Mouse (Mus musculus) intestine, embryonic 14.5 days (tissue): ENCODE data around the gene Slc13a3. TPM values are rescaled to one million over a fixed set of nuclear protein-coding genes. Genes with fewer than 3 reads are reported as not detected.

Experiments used
- ATAC-seq: fragments of 200-750 bp; cut with Nextera tagmentation; replicated peaks from 2 replicates; pipeline ENCODE4 v1.8.0; 2017; ENCODE audit warnings: low read depth, moderate number of reproducible peaks, moderate TSS enrichment, moderate library complexity; ENCODE audit not compliant: low FRiP score, low TSS enrichment
- DNase-seq: peaks from one replicate; pipeline ENCODE4 v3.0.0-alpha.2; 2018; ENCODE audit warnings: low spot score
- H3K27ac ChIP-seq: fragments of 300-500 bp; sonication (generic); 2 replicates; pipeline ENCODE4 v1.5.1; 2014; ENCODE audit warnings: low read depth, mild to moderate bottlenecking, control low read depth
- H3K27me3 ChIP-seq: fragments of 300-500 bp; sonication (generic); replicated peaks from 2 replicates; pipeline ENCODE4 v1.6.1; 2014; ENCODE audit warnings: low read length, control low read depth; ENCODE audit not compliant: control insufficient read depth, insufficient read depth
- H3K36me3 ChIP-seq: fragments of 300-500 bp; sonication (generic); 2 replicates; pipeline ENCODE4 v1.6.1; 2014; ENCODE audit warnings: low read length, control low read depth; ENCODE audit not compliant: control insufficient read depth, insufficient read depth
- H3K4me1 ChIP-seq: fragments of 300-500 bp; sonication (generic); replicated peaks from 2 replicates; pipeline ENCODE4 v1.6.1; 2014; ENCODE audit warnings: low read length, control low read depth, mixed read lengths; ENCODE audit not compliant: control insufficient read depth, insufficient read depth
- H3K4me2 ChIP-seq: fragments of 300-500 bp; sonication (generic); 2 replicates; pipeline ENCODE4 v1.6.1; 2014; ENCODE audit warnings: low read length
- H3K4me3 ChIP-seq: fragments of 300-500 bp; sonication (generic); 2 replicates; pipeline ENCODE4 v1.5.1; 2014; ENCODE audit warnings: low read depth, low read length, control low read depth, mixed read lengths
- H3K9ac ChIP-seq: fragments of 300-500 bp; sonication (generic); 2 replicates; pipeline ENCODE4 v1.6.1; 2014; ENCODE audit warnings: mild to moderate bottlenecking, low read length
- H3K9me3 ChIP-seq: fragments of 300-500 bp; sonication (generic); 2 replicates; pipeline ENCODE4 v1.6.1; 2016; ENCODE audit warnings: low read length, control low read depth; ENCODE audit not compliant: control insufficient read depth
- WGBS: fragments of 180-500 bp; shearing (Covaris S2); extraction: QIAGEN DNeasy Blood & Tissue Kit; methylation state at CpG from one replicate; pipeline ENCODE4 v1.1.7; 2014; 5-methylcytosine and 5-hydroxymethylcytosine counted together
- polyA plus RNA-seq: library from polyadenylated mRNA; unstranded; fragments of >200 nt; fragmentation: Nextera tagmentation; extraction: Ambion mirVana; gene quantifications from 2 replicates; pipeline ENCODE4 v1.2.1, GENCODE M21; 2014

Gene Slc13a3
- polyA plus RNA-seq, 1 experiment from 2014 or later, result 0.09 TPM

DNA sequence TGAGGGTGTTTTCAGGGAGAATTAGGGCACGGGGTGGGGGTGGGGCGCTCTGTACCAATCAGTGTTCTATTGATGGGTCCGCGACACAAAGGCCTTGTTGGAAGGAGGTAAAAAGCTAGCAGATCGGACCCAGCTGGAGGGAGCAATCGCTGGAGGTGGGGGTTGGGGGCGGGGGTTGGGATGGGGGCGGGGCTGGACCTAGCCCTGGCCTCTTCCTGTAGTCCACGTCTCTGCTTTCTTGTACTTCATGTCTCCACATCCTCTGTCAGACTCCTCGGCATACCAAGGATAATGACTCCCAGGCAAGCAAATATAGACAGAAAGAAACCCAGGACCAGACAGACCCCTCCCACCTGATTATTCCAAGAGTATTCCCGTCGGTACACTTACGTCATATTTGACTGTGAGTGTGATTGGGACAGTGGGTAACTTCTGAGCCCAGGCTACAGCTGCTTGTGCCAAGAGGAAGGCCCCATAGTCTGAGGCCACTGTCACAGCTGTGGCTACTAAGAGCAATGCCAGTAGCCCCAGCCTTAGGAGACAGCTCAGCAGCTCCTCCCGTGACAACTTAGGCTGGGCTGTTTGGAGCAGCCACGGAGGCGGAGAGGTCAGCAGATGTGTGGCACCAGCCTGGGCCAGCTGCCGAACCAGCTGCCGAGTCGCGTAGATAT is 76.1 kb downstream of the Slc13a3 start:
- H3K27me3 ChIP-seq, result no peaks in the 10 kb centered on the region
- no peak for DNase-seq
- peak overlapping the region; percentile 12; the same call in 1 of the 2 replicates for H3K4me2 ChIP-seq
- H3K4me3 ChIP-seq, result no peak overlapping the region
- no peak overlapping the region for H3K9ac ChIP-seq
- peaks cover 14% of the 10 kb centered on the region for H3K4me1 ChIP-seq
- WGBS, result 41% methylated on average over 20 of the region's 20 CpGs
- ATAC-seq, result 0 out of 2 replicates have a peak, but pooled peaks have one; percentile 48
- no peaks in the 10 kb centered on the region for H3K9me3 ChIP-seq
- no peaks in the 10 kb centered on the region for H3K36me3 ChIP-seq
- H3K27ac ChIP-seq, result no peak overlapping the region

DNA sequence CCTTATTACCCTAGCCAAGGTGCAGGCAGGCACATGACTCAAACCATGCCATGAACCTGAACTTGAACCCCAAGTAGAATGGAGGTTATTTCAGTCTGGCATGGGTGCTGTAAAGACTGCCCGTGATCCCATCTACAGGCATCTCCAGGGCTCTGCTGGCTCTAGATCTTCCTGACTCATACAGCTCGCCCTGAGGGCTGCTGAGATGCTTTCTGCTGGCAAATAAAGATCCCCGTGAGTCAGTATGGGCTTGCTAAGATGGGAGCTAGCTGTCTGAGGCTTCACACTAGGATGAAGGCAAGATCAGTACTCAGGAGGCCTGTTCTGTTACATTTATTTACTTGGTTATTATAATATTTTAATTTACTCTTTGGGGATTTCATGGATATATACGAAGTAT is 80.9 kb downstream of the Slc13a3 start:
- H3K4me3 ChIP-seq, result no peak overlapping the region
- no peak for ATAC-seq
- H3K4me1 ChIP-seq, result peaks cover 6% of the 10 kb centered on the region
- no peaks in the 10 kb centered on the region for H3K36me3 ChIP-seq
- 92% methylated on average over 4 of the region's 4 CpGs for WGBS
- no peaks in the 10 kb centered on the region for H3K27me3 ChIP-seq
- no peak for DNase-seq
- H3K27ac ChIP-seq, result no peak overlapping the region
- no peaks in the 10 kb centered on the region for H3K9me3 ChIP-seq
- H3K4me2 ChIP-seq, result no peak overlapping the region
- no peak overlapping the region for H3K9ac ChIP-seq

DNA sequence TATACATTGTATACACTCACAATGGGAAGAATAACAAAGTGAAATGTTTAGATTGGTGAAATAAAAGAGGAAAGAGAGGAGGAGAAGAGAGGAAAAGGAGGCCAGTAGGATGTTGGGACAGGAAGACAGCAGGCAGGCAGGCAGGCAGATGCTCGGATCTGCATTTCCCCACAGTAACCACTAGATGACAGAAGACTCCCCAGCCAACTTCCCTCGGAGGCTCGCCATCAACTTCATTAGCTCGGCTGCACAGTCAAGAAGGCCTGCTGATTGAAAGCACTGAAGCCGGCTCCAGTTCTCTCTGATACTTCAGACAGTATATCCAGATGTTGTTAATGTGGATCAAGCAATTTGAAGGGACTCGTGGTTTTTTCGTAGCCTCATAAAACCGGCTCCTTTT is 81.5 kb downstream of the Slc13a3 start:
- Histone ChIP-seq H3K36me3 (peaks cover 3% of the 10 kb centered on the region), H3K9me3 (no peaks in the 10 kb centered on the region), H3K27ac (no peak overlapping the region), H3K4me2 (no peak overlapping the region), H3K27me3 (no peaks in the 10 kb centered on the region), H3K9ac (no peak overlapping the region), H3K4me1 (peaks cover 6% of the 10 kb centered on the region; the same call in 1 of the 2 replicates), H3K4me3 (no peak overlapping the region)
- no peak for ATAC-seq
- no peak for DNase-seq
- 19% methylated on average over 8 of the region's 8 CpGs for WGBS

DNA sequence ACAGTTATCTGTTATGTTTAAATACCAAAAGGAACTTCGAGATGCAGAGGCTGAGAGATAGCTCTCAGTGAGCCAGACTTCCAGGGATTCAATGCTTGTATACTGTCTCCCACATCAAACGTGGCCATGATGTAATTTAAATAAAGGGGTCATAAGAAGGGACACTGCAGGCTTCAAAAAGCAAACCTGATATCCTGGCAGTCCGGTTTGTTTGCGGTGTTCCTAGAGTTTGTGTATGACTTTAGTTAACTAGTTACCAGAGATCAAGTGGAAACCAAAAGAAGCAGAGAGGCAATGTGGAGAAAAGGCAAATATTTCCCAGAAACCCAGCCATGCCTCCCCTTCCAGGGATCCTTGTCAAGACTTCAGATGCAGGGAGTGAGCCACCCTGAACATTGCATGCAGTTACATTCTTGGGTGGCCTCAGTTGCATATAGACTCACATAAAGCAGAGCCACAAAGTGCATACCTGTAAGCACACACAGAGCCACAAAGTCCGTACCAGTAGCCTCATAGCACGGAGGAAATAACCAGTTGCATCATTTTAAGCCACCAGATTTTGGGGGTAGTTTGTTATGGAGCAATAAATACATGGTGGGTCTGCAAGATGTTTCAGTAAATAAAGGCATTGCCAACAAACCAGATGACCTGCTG is 83.6 kb downstream of the Slc13a3 start:
- no peak overlapping the region for H3K27ac ChIP-seq
- DNase-seq (no peak), ATAC-seq (no peak)
- WGBS, result 63% methylated on average over 6 of the region's 6 CpGs
- no peaks in the 10 kb centered on the region for H3K27me3 ChIP-seq
- no peak overlapping the region for H3K4me2 ChIP-seq
- H3K9ac ChIP-seq, result no peak overlapping the region
- H3K4me1 ChIP-seq, result peaks cover 9% of the 10 kb centered on the region; the same call in 1 of the 2 replicates
- H3K36me3 ChIP-seq, result peaks cover 24% of the 10 kb centered on the region
- no peaks in the 10 kb centered on the region for H3K9me3 ChIP-seq
- H3K4me3 ChIP-seq, result no peak overlapping the region

DNA sequence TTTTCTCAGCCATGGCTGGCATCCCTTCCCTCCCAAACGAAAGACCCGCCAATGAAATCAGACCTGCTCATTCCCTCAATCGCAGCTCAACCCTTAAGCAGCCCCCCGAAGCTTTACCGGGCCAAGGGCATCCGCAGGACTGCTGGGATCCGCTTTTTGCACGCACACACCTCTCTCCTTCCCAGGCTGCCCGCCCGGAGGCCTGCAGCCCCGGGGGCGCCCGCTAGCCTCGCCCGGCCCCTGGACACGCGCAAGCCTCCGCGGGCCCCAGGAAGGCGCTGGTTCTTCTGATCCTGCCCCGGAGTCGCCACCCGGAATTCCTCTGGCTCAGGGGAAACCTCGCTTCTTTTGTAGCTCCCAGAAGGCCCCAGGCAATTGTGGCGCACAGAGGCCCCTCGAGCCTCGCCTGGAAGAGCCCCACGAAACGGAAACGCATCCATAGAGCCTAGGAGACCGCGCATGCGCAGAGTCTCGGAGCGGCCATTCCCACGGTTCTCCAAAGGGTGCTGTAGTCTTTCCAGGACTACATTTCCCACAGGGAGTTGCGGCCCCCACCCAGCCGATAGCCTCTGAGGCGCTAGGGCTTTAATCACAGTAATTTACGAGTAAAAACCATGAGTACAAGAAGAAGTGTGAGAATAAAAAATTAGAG is 85.1 kb downstream of the Slc13a3 start, which contains the start of gene Zfp334:
TSS of gene Zfp334 (minus strand) at position 416 of the 652 bp plus-strand sequence.
- Histone ChIP-seq H3K36me3 (peaks cover 39% of the 10 kb centered on the region), H3K4me3 (peak within 1 kb of the TSS; percentile 85), H3K4me1 (peaks cover 9% of the 10 kb centered on the region; the same call in 1 of the 2 replicates), H3K9ac (peak within 1 kb of the TSS; percentile 94), H3K27ac (peak within 1 kb of the TSS; percentile 83), H3K27me3 (no peaks in the 10 kb centered on the region), H3K4me2 (peak within 1 kb of the TSS; percentile 87), H3K9me3 (no peaks in the 10 kb centered on the region)
- DNase-seq, result peak; percentile 97
- 0% methylated on average over 40 of the region's 40 CpGs for WGBS
- peak; percentile 89 for ATAC-seq

DNA sequence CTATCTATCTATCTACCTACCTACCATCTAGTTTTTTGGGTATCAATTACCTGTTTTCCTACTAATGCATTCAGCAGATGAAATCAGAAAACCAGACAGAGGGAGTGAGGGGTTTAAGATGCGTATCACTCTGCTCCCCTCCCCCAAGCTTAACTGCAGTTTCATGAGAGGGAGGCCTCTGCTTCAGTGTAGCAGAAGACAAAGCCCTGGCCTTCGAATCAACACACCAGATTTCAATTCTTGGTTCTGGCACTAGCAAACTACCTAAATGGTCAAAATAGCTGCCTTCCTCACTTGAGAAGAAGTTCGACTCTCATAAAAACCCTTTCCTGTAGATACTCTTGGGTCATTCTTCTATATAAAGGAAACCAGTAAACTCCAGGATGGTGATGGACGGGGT is 85.7 kb downstream of the Slc13a3 start:
- no peak for ATAC-seq
- peak overlapping the region; percentile 87 for H3K4me2 ChIP-seq
- no peaks in the 10 kb centered on the region for H3K27me3 ChIP-seq
- WGBS, result 13% methylated on average over 4 of the region's 4 CpGs
- DNase-seq, result no peak
- H3K9me3 ChIP-seq, result no peaks in the 10 kb centered on the region
- peaks cover 9% of the 10 kb centered on the region; the same call in 1 of the 2 replicates for H3K4me1 ChIP-seq
- peak overlapping the region; percentile 83 for H3K27ac ChIP-seq
- peaks cover 45% of the 10 kb centered on the region for H3K36me3 ChIP-seq
- H3K9ac ChIP-seq, result peak overlapping the region; percentile 94
- peak overlapping the region; percentile 85 for H3K4me3 ChIP-seq

DNA sequence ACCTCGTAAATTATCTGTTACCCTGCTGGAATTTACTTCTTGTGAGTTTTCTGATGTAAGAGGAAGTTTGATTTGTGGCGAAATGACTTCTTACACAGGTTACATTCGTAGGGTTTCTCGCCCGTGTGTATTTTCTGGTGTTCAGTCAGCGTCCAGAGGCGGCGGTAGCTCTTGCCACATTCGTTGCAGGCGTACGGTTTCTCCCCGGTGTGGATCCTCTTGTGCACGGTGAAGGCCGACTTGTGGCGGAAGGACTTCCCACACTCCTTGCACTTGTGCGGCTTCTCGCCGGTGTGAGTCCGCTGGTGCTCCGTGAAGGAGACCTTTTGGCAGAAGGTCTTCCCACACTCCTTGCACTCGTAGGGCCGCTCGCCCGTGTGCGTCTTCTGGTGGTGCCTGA is 93.0 kb downstream of the Slc13a3 start:
- H3K36me3 ChIP-seq, result peaks cover 92% of the 10 kb centered on the region
- H3K9ac ChIP-seq, result no peak overlapping the region
- no peak overlapping the region for H3K4me3 ChIP-seq
- peaks cover 10% of the 10 kb centered on the region for H3K9me3 ChIP-seq
- ATAC-seq (no peak), DNase-seq (no peak)
- no peaks in the 10 kb centered on the region for H3K27me3 ChIP-seq
- no peak overlapping the region for H3K27ac ChIP-seq
- WGBS, result 94% methylated on average over 25 of the region's 25 CpGs
- H3K4me2 ChIP-seq, result no peak overlapping the region
- no peaks in the 10 kb centered on the region for H3K4me1 ChIP-seq

DNA sequence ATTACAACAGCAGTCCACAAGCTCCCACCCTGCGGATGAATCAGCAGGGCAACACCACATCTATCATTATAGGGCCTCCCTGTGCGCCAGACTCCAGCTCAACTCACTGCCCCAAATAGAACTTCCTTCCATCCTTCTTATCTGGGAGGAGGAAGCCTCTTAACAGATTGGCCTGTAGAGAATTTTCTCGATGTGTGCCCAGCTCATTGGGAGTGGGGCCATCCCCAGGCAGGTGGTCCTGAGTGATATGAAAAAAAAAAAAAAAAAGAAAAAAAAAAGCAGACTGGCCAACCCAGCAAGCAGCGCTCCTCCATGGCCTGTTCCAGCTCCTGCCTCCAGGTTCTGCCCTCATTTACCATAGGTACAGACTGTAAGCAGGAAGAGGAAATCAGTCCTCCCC is 97.0 kb downstream of the Slc13a3 start:
- DNase-seq (no peak), ATAC-seq (no peak)
- peaks cover 55% of the 10 kb centered on the region for H3K36me3 ChIP-seq
- H3K4me2 ChIP-seq, result no peak overlapping the region
- H3K27ac ChIP-seq, result no peak overlapping the region
- H3K9ac ChIP-seq, result no peak overlapping the region
- H3K4me3 ChIP-seq, result no peak overlapping the region
- 81% methylated on average over 4 of the region's 4 CpGs for WGBS
- H3K9me3 ChIP-seq, result peaks cover 7% of the 10 kb centered on the region
- H3K4me1 ChIP-seq, result no peaks in the 10 kb centered on the region
- no peaks in the 10 kb centered on the region for H3K27me3 ChIP-seq
